ENCODE assay signal across 8 mouse cellular contexts in genomic region chr9:55937224-55937663, GRCm38 (mm10). TPM values are rescaled to one million over a fixed set of nuclear protein-coding genes. Genes with fewer than 3 reads are reported as not detected.
A peak's percentile ranks its signal among the peaks of the same experiment; 100 is the strongest.
DNase-seq lines count a peak whose midpoint lies in the region; ATAC-seq lines count a peak whose summit lies in the region.

No protein-coding gene starts in this region.

- intact Hi-C loops in heart, postnatal 10 days (cut with DNase I): no loop called here

- no peaks in the 10 kb centered on the region for H3K27me3 ChIP-seq in liver, embryonic 11.5 days (replicated peaks; ENCODE audit: control insufficient read depth, insufficient read depth, low read length)

- no peak for ATAC-seq in liver, embryonic 11.5 days (replicated peaks; ENCODE audit: low FRiP score)

- H3K4me3 ChIP-seq in liver, embryonic 11.5 days (ENCODE audit: low read depth, low read length): peak overlapping the region; percentile 80

- WGBS in liver, embryonic 11.5 days: 49% methylated on average over 5 of the region's 5 CpGs

- H3K9ac ChIP-seq in liver, embryonic 11.5 days (ENCODE audit: low read depth, low read length): peak overlapping the region; percentile 80

- H3K4me1 ChIP-seq in liver, embryonic 11.5 days (replicated peaks; ENCODE audit: control insufficient read depth, insufficient read depth, low read length): peaks cover 3% of the 10 kb centered on the region

- H3K36me3 ChIP-seq in liver, embryonic 11.5 days (ENCODE audit: control insufficient read depth, insufficient read depth, low read length): no peaks in the 10 kb centered on the region

- H3K4me2 ChIP-seq in liver, embryonic 11.5 days: peak overlapping the region; percentile 87

- H3K27ac ChIP-seq in liver, embryonic 11.5 days (ENCODE audit: low read depth, low read length): no peak overlapping the region

- H3K9me3 ChIP-seq in liver, embryonic 11.5 days (ENCODE audit: control insufficient read depth, low read length): no peaks in the 10 kb centered on the region

- DNase-seq in cerebellum, adult 11-12 months: peak; percentile 12
- no peak for DNase-seq in cerebellum, adult 9-11 months
- DNase-seq in 3T3-L1 (ENCODE audit: low read depth, low spot score): peak; percentile 38
- DNase-seq in cerebellum, postnatal 10 days: peak; percentile 20 to 38
- DNase-seq in heart, postnatal 10 days: peak; percentile 6 to 18
- no peak for DNase-seq in liver, embryonic 11.5 days (ENCODE audit: low spot score)
- DNase-seq in right cerebral cortex, postnatal 4 days: peak; percentile 19
- no peak for DNase-seq in c-Kit-positive CD71-positive TER-119-positive erythroid progenitor cells, embryonic 14.5 days (ENCODE audit: low spot score)

RNA-seq across cellular contexts. Expression of gene Scaper, which starts 0.7 kb away (rescaled TPM):
- 10 to 100 TPM; 16.3 to 17.5 TPM for total RNA-seq in heart, postnatal 10 days (2021)
- 4.3 and 4.9 TPM in 2 replicates for polyA plus RNA-seq in liver, embryonic 11.5 days (2014; fragmentation: Nextera tagmentation; extraction: Ambion mirVana)

Comparison
In these comparisons a context has a peak if more than half of its experiments do, and no peak if none do; other contexts are left out.
1. DNase-seq: peak in cerebellum, adult 11-12 months (single experiment), 3T3-L1 (single experiment), cerebellum, postnatal 10 days (2 of 2), heart, postnatal 10 days (2 of 2) and right cerebral cortex, postnatal 4 days (single experiment); none in cerebellum, adult 9-11 months (single experiment), liver, embryonic 11.5 days (single experiment) and c-Kit-positive CD71-positive TER-119-positive erythroid progenitor cells, embryonic 14.5 days (single experiment).